Mouse (Mus musculus) ZHBTc4 (cell line): ENCODE measurements around the gene Olfr1099.

ENCODE experiments used
- DNase-seq: peaks from one replicate; pipeline ENCODE4 v3.0.0-alpha.2; 2011; ENCODE audit warnings: low read depth, low spot score

The Olfr1099 gene

GRCm38 (mm10) chr2:86960593-86960992 lies at the start of gene Olfr1099:
Olfr1099 (minus strand) TSS chr2:86960693.
- DNase-seq, result no peak

- no peak for DNase-seq
Measured at GRCm38 (mm10) chr2:86998098-86998497, 37.6 kb upstream of the Olfr1099 start, which contains the start of gene Olfr1102. Olfr1102 (plus strand) TSS chr2:86998398.

DNA sequence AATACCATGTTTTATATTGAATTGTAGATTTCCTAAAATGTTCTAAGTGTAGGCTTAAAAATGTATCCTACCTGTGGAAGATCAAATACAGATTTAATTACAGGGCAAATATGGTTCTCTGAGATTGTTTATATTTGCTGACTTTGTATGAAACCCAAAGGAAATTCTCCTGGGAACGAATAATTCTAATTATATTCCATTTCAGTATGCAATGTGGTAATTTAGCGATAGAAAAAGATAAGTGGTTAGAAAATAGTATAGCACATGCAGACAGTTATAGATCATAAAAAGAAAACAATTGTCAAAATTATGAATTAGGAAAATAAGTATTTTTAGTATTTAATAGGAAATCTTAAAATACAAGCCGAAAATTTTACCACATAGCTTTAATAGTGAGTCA lies 30.6 kb upstream of the Olfr1099 start, which contains the start of gene Olfr1101:
Gene Olfr1101, minus strand, starts transcription at position 101 of the 400 bp plus-strand sequence.
- DNase-seq, result no peak

GRCm38 (mm10) chr2:86979854-86980253 lies 19.4 kb upstream of the Olfr1099 start, which contains the start of gene Olfr1100:
Olfr1100 (minus strand) TSS chr2:86979954.
- no peak for DNase-seq

DNA sequence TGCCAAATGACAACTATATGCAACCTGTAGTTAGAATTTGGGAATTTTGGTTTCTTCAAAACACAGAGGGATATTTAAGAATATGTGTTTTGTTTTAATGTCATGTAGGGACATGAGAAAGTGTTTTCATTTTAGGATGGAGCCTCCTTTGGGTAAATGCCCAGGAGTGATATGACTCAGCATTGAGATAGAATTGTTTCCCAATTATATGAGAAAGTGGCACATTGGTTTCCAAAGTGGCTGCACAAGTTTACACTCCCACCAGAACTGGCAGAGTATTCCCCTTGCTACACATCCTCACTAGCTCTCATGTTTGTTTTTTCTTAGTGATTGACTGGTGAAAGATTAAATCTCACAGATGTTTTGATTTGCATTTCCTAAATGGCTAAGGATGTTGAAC lies 33.9 kb downstream of the Olfr1099 start:
- no peak for DNase-seq

- DNase-seq, result no peak
Measured at GRCm38 (mm10) chr2:86924445-86924844, 36.0 kb downstream of the Olfr1099 start, which contains the start of gene Olfr1098. Olfr1098 (minus strand) TSS chr2:86924545.

- DNase-seq, result no peak
Measured at GRCm38 (mm10) chr2:86905647-86906046, 54.8 kb downstream of the Olfr1099 start.
